Mouse (Mus musculus) stomach, embryonic 14.5 days (tissue): Measurements from ENCODE around the gene Fbxo46. TPM values are rescaled to one million over a fixed set of nuclear protein-coding genes. Genes with fewer than 3 reads are reported as not detected.
"Not testable (repeated sequence)": the region's sequence is repeated elsewhere in the genome, so short reads cannot be mapped to it uniquely, and the experiment has no call there.

Experiments used
- ATAC-seq: fragments of 200-750 bp; cut with Nextera tagmentation; 2 replicates; pipeline ENCODE4 v1.8.0; 2017; ENCODE audit warnings: low read depth, moderate TSS enrichment; ENCODE audit not compliant: insufficient number of reproducible peaks, insufficient read depth, low FRiP score
- H3K27ac ChIP-seq: fragments of 300-500 bp; sonication (generic); 2 replicates; pipeline ENCODE4 v1.5.1; 2014; ENCODE audit warnings: mild to moderate bottlenecking, low read length, moderate library complexity, mixed read lengths
- H3K27me3 ChIP-seq: fragments of 300-500 bp; sonication (generic); 2 replicates; pipeline ENCODE4 v1.6.1; 2014; ENCODE audit warnings: low read length, control low read depth, mixed read lengths; ENCODE audit not compliant: control insufficient read depth, insufficient read depth
- H3K36me3 ChIP-seq: fragments of 300-500 bp; sonication (generic); 2 replicates; pipeline ENCODE4 v1.6.1; 2014; ENCODE audit warnings: mild to moderate bottlenecking, control low read depth, low read length, moderate library complexity, mixed read lengths; ENCODE audit not compliant: control insufficient read depth, insufficient read depth
- H3K4me1 ChIP-seq: fragments of 300-500 bp; sonication (generic); 2 replicates; pipeline ENCODE4 v1.6.1; 2014; ENCODE audit warnings: low read length, control low read depth, mixed read lengths; ENCODE audit not compliant: control insufficient read depth, insufficient read depth
- H3K4me2 ChIP-seq: fragments of 300-500 bp; sonication (generic); replicated peaks from 2 replicates; pipeline ENCODE4 v1.6.1; 2014; ENCODE audit warnings: low read depth, low read length, control low read depth
- H3K4me3 ChIP-seq: fragments of 300-500 bp; sonication (generic); 2 replicates; pipeline ENCODE4 v1.5.1; 2014; ENCODE audit warnings: low read depth, low read length, control low read depth
- H3K9ac ChIP-seq: fragments of 300-500 bp; sonication (generic); replicated peaks from 2 replicates; pipeline ENCODE4 v1.6.1; 2014; ENCODE audit warnings: low read depth, mild to moderate bottlenecking, control low read depth, low read length, moderate library complexity, mixed read lengths
- H3K9me3 ChIP-seq: fragments of 300-500 bp; sonication (generic); 2 replicates; pipeline ENCODE4 v1.6.1; 2016; ENCODE audit warnings: low read depth, low read length, control low read depth; ENCODE audit not compliant: control insufficient read depth
- WGBS: fragments of 180-500 bp; shearing (Covaris S2); extraction: QIAGEN DNeasy Blood & Tissue Kit; methylation state at CpG from one replicate; pipeline ENCODE4 v1.1.7; 2014; 5-methylcytosine and 5-hydroxymethylcytosine counted together
- polyA plus RNA-seq: library from polyadenylated mRNA; unstranded; fragments of >200 nt; fragmentation: Nextera tagmentation; extraction: Ambion mirVana; gene quantifications from 2 replicates; pipeline ENCODE4 v1.2.1, GENCODE M21; 2014

Fbxo46 gene
- polyA plus RNA-seq, 1 experiment from 2014 or later: 9.1 TPM

DNA sequence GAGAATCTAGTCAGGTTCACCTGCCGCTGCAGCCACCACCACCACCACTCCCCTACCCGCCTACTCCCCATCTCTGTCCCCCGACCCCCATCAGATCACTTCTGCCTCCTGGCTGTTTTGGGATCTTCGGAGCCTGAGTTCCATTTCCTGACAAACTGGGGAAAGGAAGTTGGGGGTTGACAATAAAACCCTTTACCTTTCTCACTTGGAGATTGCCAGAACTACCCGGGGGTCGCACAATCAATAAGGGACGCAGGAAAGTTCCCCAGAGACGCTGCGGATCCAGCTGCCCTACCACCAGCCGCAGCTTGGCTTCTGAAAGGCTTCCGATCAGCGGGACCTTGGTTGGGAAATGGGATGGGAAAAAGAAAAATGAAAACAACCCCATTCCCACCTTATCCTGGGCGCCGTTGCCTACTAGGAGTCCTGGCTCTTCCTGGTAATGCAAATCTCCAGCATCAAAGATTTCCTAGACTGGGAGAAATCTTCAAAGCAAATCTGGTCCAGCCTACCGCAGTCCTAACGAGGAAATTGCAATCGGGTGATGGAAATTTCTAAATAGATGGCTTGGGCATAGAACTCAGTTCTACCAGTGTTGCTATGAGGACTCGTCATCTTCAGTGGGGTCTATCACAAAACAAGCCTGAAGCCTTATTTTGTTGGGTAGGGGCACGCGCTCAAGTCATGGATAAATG is 28.7 kb downstream of the Fbxo46 start:
- Histone ChIP-seq H3K4me1 (peaks cover 13% of the 10 kb centered on the region; the same call in 1 of the 2 replicates), H3K9me3 (no peaks in the 10 kb centered on the region), H3K4me3 (peak overlapping the region; percentile 80), H3K36me3 (peaks cover 19% of the 10 kb centered on the region), H3K9ac (peak overlapping the region; percentile 36; the same call in 1 of the 2 replicates), H3K4me2 (peak overlapping the region; percentile 90), H3K27me3 (no peaks in the 10 kb centered on the region), H3K27ac (0 out of 2 replicates have a peak overlapping the region, but pooled peaks have one; percentile 7)
- no peak for ATAC-seq
- WGBS: 12% methylated on average over 20 of the region's 20 CpGs

DNA sequence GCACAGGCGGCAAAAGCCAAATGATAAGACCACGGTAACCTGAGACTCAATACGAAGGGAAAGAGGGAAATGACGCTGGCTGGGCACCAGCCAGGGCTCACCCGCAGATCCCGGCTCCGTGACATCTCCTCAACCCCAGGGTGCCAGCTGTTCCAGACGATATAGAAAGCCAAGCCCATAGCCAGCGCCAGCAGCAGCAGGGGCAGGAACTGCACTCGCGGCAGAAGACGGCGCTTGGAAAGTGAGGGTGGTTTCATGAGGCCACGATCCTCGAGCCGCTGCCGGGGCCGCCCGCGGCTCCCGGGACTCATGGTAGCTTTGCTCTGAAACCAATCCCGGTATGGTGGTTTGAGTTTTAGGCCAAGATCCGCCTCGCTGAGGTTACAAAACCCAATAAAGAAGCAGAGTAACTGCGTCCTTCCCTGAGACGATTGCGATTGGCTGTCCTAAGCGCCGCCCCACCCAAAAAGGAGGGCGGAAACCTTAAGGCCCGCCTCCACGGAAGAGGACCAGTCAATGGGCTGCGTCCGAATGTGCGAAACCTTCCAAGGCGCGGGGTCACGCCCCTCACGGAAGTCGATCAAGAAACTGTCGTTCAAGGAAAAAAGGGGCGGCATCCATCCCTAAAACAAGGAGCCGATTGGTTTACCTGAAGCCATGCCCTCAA is 29.3 kb downstream of the Fbxo46 start, which contains the start of gene Qpctl:
Gene Qpctl (minus strand): TSS at position 417 of the 667 bp plus-strand sequence.
- peak; percentile 97 for ATAC-seq
- no peaks in the 10 kb centered on the region for H3K27me3 ChIP-seq
- peak within 1 kb of the TSS; percentile 66 for H3K27ac ChIP-seq
- H3K9ac ChIP-seq: peak within 1 kb of the TSS; percentile 71
- peaks cover 13% of the 10 kb centered on the region; the same call in 1 of the 2 replicates for H3K4me1 ChIP-seq
- peak within 1 kb of the TSS; percentile 80 for H3K4me3 ChIP-seq
- H3K36me3 ChIP-seq: peaks cover 25% of the 10 kb centered on the region
- H3K9me3 ChIP-seq: no peaks in the 10 kb centered on the region
- under 1% methylated on average over 43 of the region's 43 CpGs for WGBS
- H3K4me2 ChIP-seq: peak within 1 kb of the TSS; percentile 90

DNA sequence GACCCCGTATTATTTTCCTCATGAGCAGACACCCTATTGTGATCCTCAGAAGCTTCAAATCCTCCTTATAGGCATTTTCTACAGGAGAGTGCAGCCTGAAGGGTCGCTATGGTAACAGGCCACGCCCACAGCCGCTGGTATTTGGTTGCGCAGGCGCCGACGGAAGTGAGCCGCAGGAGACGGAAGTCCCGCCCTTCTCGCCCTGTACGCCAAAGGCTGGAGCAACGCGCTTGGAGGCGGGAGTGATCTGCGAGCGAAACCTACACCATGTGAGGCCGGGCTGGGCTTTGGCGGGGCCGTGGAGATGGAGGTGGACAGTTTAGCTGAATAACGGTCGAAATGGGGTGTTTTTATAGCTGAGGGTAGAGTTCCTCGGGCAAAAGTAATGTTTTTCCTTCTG is 30.0 kb downstream of the Fbxo46 start, which contains the start of gene Snrpd2:
Gene Snrpd2 (plus strand): TSS at position 97 of the 400 bp plus-strand sequence.
- H3K9me3 ChIP-seq: no peaks in the 10 kb centered on the region
- peak within 1 kb of the TSS; percentile 66 for H3K27ac ChIP-seq
- peak within 1 kb of the TSS; percentile 71 for H3K9ac ChIP-seq
- under 1% methylated on average over 24 of the region's 24 CpGs for WGBS
- peak within 1 kb of the TSS; percentile 80 for H3K4me3 ChIP-seq
- H3K27me3 ChIP-seq: no peaks in the 10 kb centered on the region
- peak within 1 kb of the TSS; percentile 90 for H3K4me2 ChIP-seq
- peaks cover 13% of the 10 kb centered on the region; the same call in 1 of the 2 replicates for H3K4me1 ChIP-seq
- peaks cover 27% of the 10 kb centered on the region for H3K36me3 ChIP-seq
- ATAC-seq: peak; percentile 87

DNA sequence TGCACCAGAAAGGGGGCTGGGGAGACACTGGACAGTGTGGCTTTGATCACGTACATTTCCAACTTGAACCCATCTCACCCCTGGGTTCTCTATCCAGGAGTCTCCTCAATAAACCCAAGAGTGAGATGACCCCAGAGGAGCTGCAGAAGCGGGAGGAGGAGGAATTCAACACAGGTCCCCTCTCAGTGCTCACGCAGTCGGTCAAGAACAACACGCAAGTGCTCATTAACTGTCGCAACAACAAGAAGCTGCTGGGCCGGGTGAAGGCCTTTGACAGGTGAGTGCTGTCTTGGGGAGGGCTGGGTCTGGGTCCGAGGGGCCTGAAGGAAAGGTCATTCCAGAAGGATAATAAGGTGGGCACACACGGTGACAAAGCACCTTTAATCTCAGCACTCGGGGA is 31.5 kb downstream of the Fbxo46 start:
- H3K4me2 ChIP-seq: 0 out of 2 replicates have a peak overlapping the region, but pooled peaks have one; percentile 84
- not testable (repeated sequence) for H3K9me3 ChIP-seq, H3K27me3 ChIP-seq, ATAC-seq, H3K9ac ChIP-seq, H3K27ac ChIP-seq, H3K4me3 ChIP-seq
- peaks cover 27% of the 10 kb centered on the region for H3K36me3 ChIP-seq
- WGBS: 85% methylated on average over 10 of the region's 10 CpGs
- H3K4me1 ChIP-seq: peaks cover 13% of the 10 kb centered on the region; the same call in 1 of the 2 replicates

DNA sequence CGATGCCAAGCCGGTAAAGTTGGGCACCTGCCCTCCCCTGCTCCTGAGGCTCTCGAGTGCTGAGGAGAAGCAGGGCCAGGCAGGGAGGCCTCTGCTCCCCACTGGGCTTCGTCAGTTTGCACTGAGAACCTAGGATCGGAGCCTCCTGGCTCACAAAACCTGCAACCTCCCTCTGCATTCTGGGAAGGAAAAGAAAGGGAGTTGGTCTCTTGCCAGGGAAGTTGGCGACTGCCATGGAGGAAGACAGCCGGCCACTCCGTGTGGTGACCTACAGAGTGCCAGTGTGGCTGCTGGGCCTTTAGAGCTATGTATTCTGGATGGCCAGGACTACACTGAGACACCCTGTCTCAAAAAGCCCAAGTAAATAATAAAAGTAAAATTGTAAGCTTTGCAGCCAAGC is 35.1 kb downstream of the Fbxo46 start:
- Histone ChIP-seq H3K9me3 (no peaks in the 10 kb centered on the region), H3K27me3 (0 out of 2 replicates have a peak, but pooled peaks cover 2% of the 10 kb centered on the region), H3K27ac (no peak overlapping the region), H3K4me2 (no peak overlapping the region), H3K9ac (no peak overlapping the region), H3K36me3 (peaks cover 27% of the 10 kb centered on the region), H3K4me3 (no peak overlapping the region), H3K4me1 (peaks cover 18% of the 10 kb centered on the region)
- no peak for ATAC-seq
- 76% methylated on average over 8 of the region's 8 CpGs for WGBS

DNA sequence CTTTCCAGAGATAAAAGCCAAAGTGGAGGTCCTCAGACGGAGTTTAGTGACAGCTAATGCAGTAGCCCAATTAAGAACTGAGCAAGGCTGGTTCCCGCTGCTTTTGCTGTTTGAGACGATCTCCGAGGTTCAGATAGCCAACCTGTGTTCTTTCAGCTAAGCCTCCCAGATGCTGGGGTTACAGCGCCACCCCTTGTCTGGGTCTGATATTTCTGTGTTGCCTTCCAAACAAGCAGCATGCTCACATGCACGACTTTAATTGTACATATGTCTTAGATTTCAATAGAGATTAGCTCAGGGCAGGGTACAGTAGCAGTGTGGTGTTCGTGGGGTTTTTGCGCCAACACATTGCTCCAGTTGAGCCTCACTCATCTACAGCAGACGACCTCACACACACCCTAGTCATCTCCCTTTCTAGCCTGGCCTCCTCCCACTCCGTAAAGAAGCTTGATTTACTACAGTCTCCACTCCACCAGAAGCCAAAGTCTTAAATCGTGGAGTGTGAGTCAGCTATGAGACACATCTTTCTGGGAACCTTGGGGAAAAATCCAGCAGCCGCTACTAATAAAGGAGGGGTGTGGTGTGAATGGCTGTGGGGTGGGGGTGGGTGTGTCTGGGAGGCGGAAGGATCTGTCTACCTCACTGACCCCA is 36.3 kb downstream of the Fbxo46 start:
- no peak for ATAC-seq
- Histone ChIP-seq H3K4me3 (no peak overlapping the region), H3K27ac (no peak overlapping the region), H3K27me3 (0 out of 2 replicates have a peak, but pooled peaks cover 6% of the 10 kb centered on the region), H3K4me2 (no peak overlapping the region), H3K36me3 (peaks cover 27% of the 10 kb centered on the region), H3K9ac (no peak overlapping the region), H3K9me3 (no peaks in the 10 kb centered on the region), H3K4me1 (peaks cover 14% of the 10 kb centered on the region; the same call in 1 of the 2 replicates)
- 53% methylated on average over 13 of the region's 13 CpGs for WGBS

DNA sequence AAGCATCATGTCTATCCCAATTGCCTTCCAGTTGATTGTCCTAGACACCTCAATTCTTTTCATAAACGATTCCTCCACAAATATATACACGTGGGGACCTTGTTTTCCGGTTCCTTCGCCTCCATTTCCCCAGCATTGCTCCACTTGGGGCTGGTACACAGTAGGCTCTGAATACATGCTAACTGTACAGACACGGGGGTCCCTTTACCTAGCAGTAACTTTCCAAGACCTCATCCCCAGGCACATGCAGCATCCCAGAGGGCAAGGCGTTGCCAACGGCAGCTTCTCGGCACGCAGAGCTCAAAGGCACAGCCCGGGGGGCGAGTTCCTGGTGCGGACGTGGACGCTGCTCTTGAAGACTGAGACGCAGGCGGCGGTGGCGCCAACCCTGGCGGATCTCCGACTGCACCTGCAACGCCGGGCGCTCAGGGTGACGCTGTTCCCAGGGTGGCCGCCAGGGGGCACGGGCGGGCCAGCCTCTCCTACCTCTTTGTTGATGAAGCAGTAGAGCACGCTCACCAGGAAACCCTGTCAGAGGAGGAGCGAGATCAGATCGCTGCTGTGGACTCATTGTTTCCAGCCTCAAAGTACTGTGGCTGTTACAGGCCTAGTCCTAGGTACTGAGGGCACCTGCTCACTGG is 37.6 kb downstream of the Fbxo46 start:
- Histone ChIP-seq H3K4me1 (peaks cover 14% of the 10 kb centered on the region; the same call in 1 of the 2 replicates), H3K9ac (no peak overlapping the region), H3K4me3 (0 out of 2 replicates have a peak overlapping the region, but pooled peaks have one; percentile 2), H3K4me2 (peak overlapping the region; percentile 27), H3K27ac (no peak overlapping the region), H3K27me3 (0 out of 2 replicates have a peak, but pooled peaks cover 6% of the 10 kb centered on the region), H3K36me3 (peaks cover 18% of the 10 kb centered on the region), H3K9me3 (no peaks in the 10 kb centered on the region)
- peak; percentile 73 for ATAC-seq
- 5% methylated on average over 30 of the region's 30 CpGs for WGBS
